Mouse (Mus musculus) G1E (cell line): ENCODE data around the gene G2e3.

Source experiments
- CTCF ChIP-seq: IDR thresholded peaks from 2 replicates; pipeline ENCODE4 v1.5.1; 2012; ENCODE audit warnings: low read depth, low read length, inconsistent platforms, mixed read lengths
- GATA1 ChIP-seq: IDR thresholded peaks from 2 replicates; pipeline ENCODE4 v1.6.1; 2012; ENCODE audit warnings: borderline replicate concordance, low read length, inconsistent platforms, mixed read lengths
- GATA2 ChIP-seq: IDR thresholded peaks from 2 replicates; pipeline ENCODE4 v1.6.1; 2012; ENCODE audit warnings: low read depth, low read length, inconsistent platforms, borderline replicate concordance
- POLR2AphosphoS5 ChIP-seq: IDR thresholded peaks from 2 replicates; pipeline ENCODE4 v1.6.1; 2012; ENCODE audit warnings: low read depth, low read length, inconsistent platforms; ENCODE audit not compliant: insufficient replicate concordance
- TAL1 ChIP-seq: conservative IDR thresholded peaks from 2 replicates; pipeline ENCODE4 v1.6.1; 2012; ENCODE audit warnings: low read depth, low read length, inconsistent platforms, mixed read lengths

GRCm38 (mm10) chr12:51403987-51404586 lies 56.2 kb downstream of the G2e3 start:
- TF ChIP-seq CTCF (no peak), GATA1 (no peak), POLR2AphosphoS5 (no peak), GATA2 (no peak), TAL1 (no peak)
